Mouse (Mus musculus) neutrophil, adult 65 days (primary cell): ENCODE results near the gene Slc35a3. TPM values are rescaled to one million over a fixed set of nuclear protein-coding genes. Genes with fewer than 3 reads are reported as not detected.

ENCODE experiments used
- total RNA-seq: library from RNA; stranded (reverse); gene quantifications from 2 replicates; pipeline ENCODE4 v1.2.4, GENCODE M21; 2023

Slc35a3 gene
- 25.0 and 28.2 TPM in 2 replicates for total RNA-seq

DNA sequence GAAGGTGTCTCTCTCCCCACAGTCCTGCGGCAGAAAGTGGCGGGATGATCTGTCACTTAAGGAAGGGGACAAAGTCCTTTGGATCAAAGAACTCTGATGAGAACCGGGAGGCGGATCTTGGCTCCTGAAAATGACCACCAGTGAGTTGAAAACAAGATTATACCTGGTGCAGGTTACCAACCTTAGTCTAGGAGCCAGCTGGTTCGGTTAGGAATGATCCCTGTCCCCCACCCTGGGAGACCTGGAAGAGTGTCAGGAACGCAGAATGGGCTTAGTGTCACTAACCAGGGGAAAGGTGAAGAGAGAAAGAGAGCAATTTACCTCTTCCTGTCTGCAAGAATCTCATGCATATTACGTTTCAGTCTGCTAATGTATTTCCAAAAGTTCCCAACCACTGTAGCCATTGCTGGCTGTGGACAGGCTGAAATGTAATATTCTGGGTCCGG, at the start of gene Slc35a3:
Gene Slc35a3, minus strand, starts transcription at position 396 of the 446 bp plus-strand sequence.

GRCm38 (mm10) chr3:116681160-116681559, 31.5 kb downstream of the Slc35a3 start, which contains the start of gene Gm43191:
TSS of gene Gm43191 (minus strand) at chr3:116681260.

GRCm38 (mm10) chr3:116662463-116662863, 50.2 kb downstream of the Slc35a3 start, which contains the start of gene Mfsd14a:
TSS of gene Mfsd14a (minus strand) at chr3:116662677.

Other genes with a start within 250 kb of the Slc35a3 start
- gene Rtca, start 204.6 kb downstream of the Slc35a3 start, total RNA-seq: 16.6 and 17.4 TPM in 2 replicates
- 5.1 and 5.5 TPM in 2 replicates for gene Dbt, start 199.8 kb downstream of the Slc35a3 start, total RNA-seq
- not detected in 2 replicates for gene Lrrc39, start 149.9 kb downstream of the Slc35a3 start, total RNA-seq
- 17.3 and 21.3 TPM in 2 replicates for gene Sass6, start 117.8 kb downstream of the Slc35a3 start, total RNA-seq
- gene Trmt13, start 98.2 kb downstream of the Slc35a3 start, total RNA-seq: 15.6 and 17.3 TPM in 2 replicates
- 76.0 and 95.4 TPM in 2 replicates for gene Mfsd14a, start 50.2 kb downstream of the Slc35a3 start, total RNA-seq
- not detected in 2 replicates for gene Gm43191, start 31.6 kb downstream of the Slc35a3 start, total RNA-seq
- 39.9 and 48.8 TPM in 2 replicates for gene Agl, start 95.3 kb upstream of the Slc35a3 start, total RNA-seq
- gene Frrs1, start 146.6 kb upstream of the Slc35a3 start, total RNA-seq: 41.2 and 59.6 TPM in 2 replicates